Mouse (Mus musculus) kidney, adult 2 months (tissue): ENCODE results near the gene Ipo7. TPM values are rescaled to one million over a fixed set of nuclear protein-coding genes. Genes with fewer than 3 reads are reported as not detected.

Source experiments
- DNase-seq: peaks from one replicate; pipeline ENCODE4 v3.0.0; 2021
- H3K27ac ChIP-seq: fragments of 200-500 bp; 2 replicates; pipeline ENCODE4 v1.5.1; 2012; ENCODE audit warnings: low read depth, low read length, control low read depth, inconsistent platforms; ENCODE audit not compliant: insufficient read depth
- H3K27me3 ChIP-seq: fragments of 200-500 bp; replicated peaks from 2 replicates; pipeline ENCODE4 v1.6.1; 2012; ENCODE audit warnings: mild to moderate bottlenecking, moderate library complexity, low read length, inconsistent platforms; ENCODE audit not compliant: control insufficient read depth, insufficient read depth
- H3K36me3 ChIP-seq: fragments of 200-500 bp; 2 replicates; pipeline ENCODE4 v1.6.1; 2012; ENCODE audit warnings: mild to moderate bottlenecking, moderate library complexity, low read length, inconsistent platforms; ENCODE audit not compliant: control insufficient read depth, insufficient read depth
- H3K4me1 ChIP-seq: fragments of 200-500 bp; 2 replicates; pipeline ENCODE4 v1.6.1; 2011; ENCODE audit warnings: low read length; ENCODE audit not compliant: control insufficient read depth, insufficient read depth
- H3K4me3 ChIP-seq: fragments of 200-500 bp; 2 replicates; pipeline ENCODE4 v1.5.1; 2011; ENCODE audit warnings: mild to moderate bottlenecking, low read depth, low read length, control low read depth; ENCODE audit not compliant: insufficient read depth
- CTCF ChIP-seq: fragments of 200-500 bp; conservative IDR thresholded peaks from 2 replicates; pipeline ENCODE4 v1.5.1; 2011; ENCODE audit warnings: low read depth, mild to moderate bottlenecking, control low read depth, low read length, moderate library complexity, mixed read lengths; ENCODE audit not compliant: insufficient read depth, insufficient read length
- POLR2A ChIP-seq: fragments of 200-500 bp; IDR thresholded peaks from one replicate; pipeline ENCODE4 v1.6.1; 2011; ENCODE audit warnings: low read depth, low read length, control low read depth
- WGBS: fragments of 180-500 bp; shearing (Covaris S2); methylation state at CpG from one replicate; pipeline ENCODE4 v1.1.7; 2018; 5-methylcytosine and 5-hydroxymethylcytosine counted together
- polyA plus RNA-seq: library from polyadenylated mRNA; depleted of rRNA; stranded (reverse); fragments of >200 nt; gene quantifications from 2 replicates; pipeline ENCODE4 v1.2.3, GENCODE M21; 2012

Ipo7 gene
- polyA plus RNA-seq, 1 experiment, result 17.9 TPM

DNA sequence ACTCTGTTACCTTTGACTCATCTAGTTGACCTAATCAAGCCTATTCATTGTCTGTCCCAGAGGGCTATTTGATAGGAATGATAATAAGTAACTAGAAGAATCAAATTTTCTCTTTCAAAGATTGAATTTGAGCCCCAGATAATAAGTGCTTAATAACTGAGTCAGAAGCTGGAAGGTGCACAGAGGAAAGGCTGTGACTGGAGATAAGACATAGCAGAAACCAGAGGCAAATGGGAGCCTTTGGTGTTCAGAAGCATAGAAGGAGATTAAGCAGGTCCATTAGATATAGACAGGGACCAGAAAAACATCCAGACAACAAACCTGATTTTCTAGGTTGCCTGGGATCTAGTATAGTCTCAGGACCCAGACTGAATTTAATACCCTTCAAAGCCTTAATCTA, 12.1 kb upstream of the Ipo7 start:
- no peak overlapping the region for H3K4me3 ChIP-seq
- TF ChIP-seq POLR2A, result no peak
- TF ChIP-seq CTCF, result no peak
- no peaks in the 10 kb centered on the region for H3K27me3 ChIP-seq
- no peak for DNase-seq
- no peaks in the 10 kb centered on the region for H3K4me1 ChIP-seq
- no peak overlapping the region for H3K27ac ChIP-seq
- no peaks in the 10 kb centered on the region for H3K36me3 ChIP-seq

DNA sequence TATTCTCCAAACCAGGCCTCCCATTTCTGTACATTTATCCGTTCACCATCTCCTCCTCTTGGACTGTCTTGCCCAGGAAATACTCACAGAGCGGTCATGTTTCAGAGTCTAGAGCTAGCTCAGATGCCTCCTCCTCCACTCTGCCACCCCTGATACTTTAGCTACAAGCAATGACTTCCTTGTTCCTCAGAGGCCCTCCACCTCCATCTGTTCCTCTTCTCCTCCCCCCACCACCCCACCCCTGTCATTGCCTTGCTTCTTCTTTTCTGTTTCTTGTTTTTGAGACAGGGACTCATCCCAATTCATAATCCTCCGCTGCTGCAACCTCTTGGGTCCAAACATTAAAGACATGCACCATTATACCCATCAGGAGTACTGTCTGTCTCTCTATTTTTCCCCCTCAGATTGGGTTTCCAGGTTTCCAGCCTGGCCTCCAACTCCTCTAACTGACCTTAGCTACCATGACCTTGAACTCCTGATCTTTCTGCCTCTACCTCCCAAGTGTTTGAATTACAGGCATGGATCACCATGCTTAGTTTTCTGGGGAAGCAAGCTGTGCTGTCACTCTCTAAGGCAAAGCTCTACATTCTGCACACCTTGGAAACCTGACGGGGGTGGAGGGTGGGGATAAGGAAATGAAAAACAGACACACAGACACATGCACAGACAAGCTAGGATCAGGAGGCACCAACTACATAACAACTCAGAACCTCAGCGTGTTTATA, 11.4 kb upstream of the Ipo7 start:
- Histone ChIP-seq H3K4me1 (no peaks in the 10 kb centered on the region), H3K27me3 (no peaks in the 10 kb centered on the region), H3K27ac (no peak overlapping the region), H3K36me3 (no peaks in the 10 kb centered on the region), H3K4me3 (no peak overlapping the region)
- DNase-seq, result no peak
- TF ChIP-seq CTCF, result no peak
- no peak for TF ChIP-seq POLR2A
- WGBS, result 84% methylated on average over 5 of the region's 5 CpGs

DNA sequence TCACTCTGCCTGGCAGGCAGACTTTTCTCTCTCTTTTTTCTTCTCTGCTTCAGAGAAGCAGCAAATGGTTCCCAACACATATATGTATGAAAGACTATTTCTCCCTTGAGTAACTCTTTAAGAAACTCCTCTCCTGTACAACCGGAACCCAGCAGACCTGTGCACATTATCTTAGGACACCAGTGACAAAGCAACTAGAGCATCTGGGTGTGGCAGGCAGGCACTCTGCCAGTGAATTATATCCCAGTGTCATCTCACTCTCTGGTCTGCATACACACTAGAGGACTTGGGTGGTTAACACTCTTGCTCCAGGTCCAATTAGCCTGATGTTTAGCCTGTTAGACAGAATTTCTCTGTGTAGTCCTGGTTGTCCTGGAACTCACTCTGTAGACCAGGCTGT, 9.6 kb upstream of the Ipo7 start:
- no peaks in the 10 kb centered on the region for H3K4me1 ChIP-seq
- H3K27ac ChIP-seq, result no peak overlapping the region
- WGBS, result 89% methylated on average over 1 of the region's 1 CpGs
- TF ChIP-seq POLR2A (no peak), CTCF (no peak)
- no peaks in the 10 kb centered on the region for H3K36me3 ChIP-seq
- no peak overlapping the region for H3K4me3 ChIP-seq
- no peak for DNase-seq
- no peaks in the 10 kb centered on the region for H3K27me3 ChIP-seq

DNA sequence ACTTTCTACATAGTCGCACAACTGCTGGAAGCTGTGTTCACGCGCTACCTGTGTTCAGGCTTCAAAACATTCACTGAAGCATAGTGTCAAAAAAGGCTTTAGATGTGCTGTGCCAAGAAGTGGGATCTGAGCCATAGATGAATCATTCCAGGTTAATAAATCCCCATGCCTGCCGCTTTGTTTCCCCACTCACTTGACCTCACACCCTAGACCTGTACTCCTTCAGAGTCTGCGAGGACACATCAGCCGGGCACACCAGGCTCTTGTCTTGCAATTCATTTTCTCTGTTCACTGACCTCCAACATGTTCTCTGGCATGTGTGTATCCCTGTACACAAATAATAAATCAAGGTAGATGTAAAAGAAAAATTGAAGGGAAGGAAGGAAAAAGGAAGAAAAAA, 9.0 kb upstream of the Ipo7 start:
- no peaks in the 10 kb centered on the region for H3K36me3 ChIP-seq
- 50% methylated on average over 6 of the region's 6 CpGs for WGBS
- no peak overlapping the region for H3K27ac ChIP-seq
- H3K4me1 ChIP-seq, result no peaks in the 10 kb centered on the region
- no peak overlapping the region for H3K4me3 ChIP-seq
- peak; percentile 43 for DNase-seq
- no peak for TF ChIP-seq CTCF
- no peak for TF ChIP-seq POLR2A
- no peaks in the 10 kb centered on the region for H3K27me3 ChIP-seq

DNA sequence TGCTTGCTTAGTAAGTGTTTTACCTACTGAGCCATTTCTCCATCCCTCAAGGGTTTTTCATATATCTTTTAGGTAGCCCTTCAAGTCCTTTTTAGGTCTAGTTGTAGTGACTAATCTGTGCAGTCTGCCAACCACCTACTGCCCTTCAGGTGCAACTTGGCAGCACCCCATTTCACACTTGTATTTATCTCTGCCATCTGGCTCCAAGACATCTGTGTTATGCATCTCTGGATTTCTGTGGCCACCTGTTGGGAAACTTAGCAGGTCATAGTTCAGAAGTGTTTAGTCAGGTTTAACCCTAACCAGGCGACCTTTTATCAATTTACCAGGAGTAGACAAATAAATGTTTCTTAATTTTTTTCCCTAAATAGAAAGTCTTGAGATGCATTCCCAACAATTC, 6.7 kb upstream of the Ipo7 start:
- TF ChIP-seq POLR2A, result no peak
- TF ChIP-seq CTCF, result no peak
- no peak overlapping the region for H3K4me3 ChIP-seq
- H3K27ac ChIP-seq, result no peak overlapping the region
- H3K4me1 ChIP-seq, result no peaks in the 10 kb centered on the region
- DNase-seq, result no peak
- WGBS, result 79% methylated on average over 1 of the region's 1 CpGs
- no peaks in the 10 kb centered on the region for H3K36me3 ChIP-seq
- no peaks in the 10 kb centered on the region for H3K27me3 ChIP-seq

DNA sequence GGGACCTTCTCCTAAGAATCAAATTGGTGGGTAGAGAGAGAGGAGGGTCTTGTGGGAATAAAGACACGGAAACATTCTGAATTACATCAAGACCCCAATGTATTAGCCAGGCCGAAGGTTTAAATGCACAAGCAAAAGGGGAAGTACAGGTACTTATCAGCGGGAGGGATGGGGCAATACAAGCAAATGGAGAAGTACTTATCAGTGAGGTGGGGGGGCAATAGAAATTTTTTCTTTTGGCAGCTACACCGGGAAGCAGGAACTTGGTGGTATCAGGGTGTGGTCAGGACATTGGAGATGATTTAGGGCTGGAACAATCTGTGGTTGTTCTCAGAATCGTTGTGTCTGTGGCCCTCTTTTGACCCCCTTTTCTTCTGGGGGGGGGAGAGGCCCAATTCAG, 3.8 kb upstream of the Ipo7 start:
- DNase-seq, result no peak
- Histone ChIP-seq H3K27me3 (no peaks in the 10 kb centered on the region), H3K27ac (no peak overlapping the region), H3K4me3 (no peak overlapping the region), H3K4me1 (no peaks in the 10 kb centered on the region), H3K36me3 (no peaks in the 10 kb centered on the region)
- TF ChIP-seq POLR2A, result no peak
- no peak for TF ChIP-seq CTCF
- WGBS, result 78% methylated on average over 5 of the region's 5 CpGs

DNA sequence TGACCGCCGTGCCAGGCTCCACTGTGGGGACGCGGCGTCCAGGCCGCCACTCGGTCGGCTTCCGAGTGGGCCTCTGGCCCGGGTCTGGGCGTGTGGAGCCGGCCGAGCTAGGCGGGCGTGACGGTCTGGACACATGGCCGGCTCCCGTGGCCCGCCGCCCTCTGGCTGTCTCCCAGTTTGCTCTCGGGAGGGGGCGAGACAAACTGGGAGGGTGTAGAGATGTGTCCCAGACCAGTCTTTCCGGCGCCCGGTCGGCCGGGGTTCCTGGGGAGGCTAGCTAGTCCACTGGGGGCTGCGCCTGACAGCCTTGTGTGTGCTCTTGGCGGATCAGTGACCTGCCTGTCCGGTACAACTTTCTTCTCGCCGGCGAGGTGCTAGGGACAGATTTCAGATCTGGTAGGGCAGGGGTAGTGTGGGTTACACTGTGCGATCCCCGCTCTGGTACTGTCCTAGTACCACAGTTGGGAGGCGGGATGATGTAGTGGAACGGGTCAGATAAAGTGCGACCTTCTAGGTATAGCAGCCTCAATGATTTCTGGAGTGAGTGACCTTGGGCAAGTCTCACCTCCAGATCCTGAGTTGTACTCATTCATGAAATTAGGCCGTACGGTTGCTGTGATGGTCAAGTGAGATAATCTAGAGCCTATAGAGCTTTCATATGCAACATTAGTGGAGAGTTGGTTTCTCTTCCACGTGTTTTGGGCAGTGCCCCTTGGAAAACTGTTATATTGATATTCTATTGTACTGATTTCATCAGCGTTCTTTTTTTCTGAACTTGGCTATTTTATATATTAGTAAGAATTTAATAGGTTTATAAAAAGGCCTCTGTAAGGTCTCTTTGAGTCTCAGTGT, 783 bp downstream of the Ipo7 start:
- Histone ChIP-seq H3K4me1 (peaks cover 5% of the 10 kb centered on the region; the same call in 1 of the 2 replicates), H3K27ac (peak overlapping the region; percentile 71), H3K4me3 (peak overlapping the region; percentile 93), H3K36me3 (no peaks in the 10 kb centered on the region), H3K27me3 (no peaks in the 10 kb centered on the region)
- DNase-seq, result peak; percentile 66
- WGBS, result under 1% methylated on average over 42 of the region's 42 CpGs
- TF ChIP-seq CTCF, result no peak
- no peak for TF ChIP-seq POLR2A
